Mouse (Mus musculus): ENCODE results near the gene Tbc1d14. TPM values are rescaled to one million over a fixed set of nuclear protein-coding genes. Genes with fewer than 3 reads are reported as not detected.

Gene Tbc1d14
- total and polyA plus RNA-seq, 3 experiments = 8.0 to 15.7 (median 13.1) TPM

GRCm38 (mm10) chr5:36618356-36618755 lies 25.3 kb upstream of the Tbc1d14 start:
- no peak for TF ChIP-seq GATA1 (IDR thresholded peaks at IDR 0.05; ENCODE audit: borderline replicate concordance, low read length)
- no peak for TF ChIP-seq GATA2 (IDR thresholded peaks at IDR 0.05; ENCODE audit: borderline replicate concordance, low read depth, low read length)
- TF ChIP-seq POLR2AphosphoS5 (IDR thresholded peaks at IDR 0.05; ENCODE audit: insufficient replicate concordance, low read depth, low read length) = no peak
- no peak for TF ChIP-seq TAL1 (conservative IDR thresholded peaks at IDR 0.05; ENCODE audit: low read depth, low read length)
- no peak for TF ChIP-seq CTCF (IDR thresholded peaks at IDR 0.05; ENCODE audit: low read depth, low read length)
- H3K4me1 ChIP-seq (ENCODE audit: insufficient read depth, low read depth, low read length) = peaks cover 26% of the 10 kb centered on the region
- no peaks in the 10 kb centered on the region for H3K9me3 ChIP-seq (replicated peaks)
- H3K27me3 ChIP-seq (ENCODE audit: insufficient read depth, low read length) = no peaks in the 10 kb centered on the region
- DNase-seq (ENCODE audit: low spot score) (no peak), ATAC-seq (ENCODE audit: extremely low read depth, insufficient number of reproducible peaks, low FRiP score, poor library complexity, severe bottlenecking) (no peak)
- peaks cover 68% of the 10 kb centered on the region for H3K36me3 ChIP-seq (replicated peaks)
- no peak overlapping the region for H3K4me3 ChIP-seq (ENCODE audit: low read depth, low read length)

GRCm38 (mm10) chr5:36614124-36614523 lies 21.0 kb upstream of the Tbc1d14 start:
- Histone ChIP-seq H3K27me3 (ENCODE audit: insufficient read depth, low read length) (no peaks in the 10 kb centered on the region), H3K9me3 (replicated peaks) (no peaks in the 10 kb centered on the region), H3K4me3 (ENCODE audit: low read depth, low read length) (no peak overlapping the region), H3K36me3 (replicated peaks) (peaks cover 85% of the 10 kb centered on the region), H3K4me1 (ENCODE audit: insufficient read depth, low read depth, low read length) (peaks cover 11% of the 10 kb centered on the region; the same call in 1 of the 2 replicates)
- TF ChIP-seq GATA1 (IDR thresholded peaks at IDR 0.05; ENCODE audit: borderline replicate concordance, low read length) = no peak
- TF ChIP-seq TAL1 (conservative IDR thresholded peaks at IDR 0.05; ENCODE audit: low read depth, low read length) = no peak
- TF ChIP-seq CTCF (IDR thresholded peaks at IDR 0.05; ENCODE audit: low read depth, low read length) = no peak
- TF ChIP-seq GATA2 (IDR thresholded peaks at IDR 0.05; ENCODE audit: borderline replicate concordance, low read depth, low read length) = no peak
- TF ChIP-seq POLR2AphosphoS5 (IDR thresholded peaks at IDR 0.05; ENCODE audit: insufficient replicate concordance, low read depth, low read length) = no peak
- ATAC-seq (ENCODE audit: extremely low read depth, insufficient number of reproducible peaks, low FRiP score, poor library complexity, severe bottlenecking) (no peak), DNase-seq (ENCODE audit: low spot score) (no peak)

GRCm38 (mm10) chr5:36608939-36609499 lies 15.9 kb upstream of the Tbc1d14 start:
- no peak for TF ChIP-seq TAL1 (conservative IDR thresholded peaks at IDR 0.05; ENCODE audit: low read depth, low read length)
- TF ChIP-seq GATA2 (IDR thresholded peaks at IDR 0.05; ENCODE audit: borderline replicate concordance, low read depth, low read length) = no peak
- no peak for TF ChIP-seq POLR2AphosphoS5 (IDR thresholded peaks at IDR 0.05; ENCODE audit: insufficient replicate concordance, low read depth, low read length)
- TF ChIP-seq CTCF (IDR thresholded peaks at IDR 0.05; ENCODE audit: low read depth, low read length) = no peak
- Histone ChIP-seq H3K4me1 (ENCODE audit: insufficient read depth, low read depth, low read length) (peaks cover 11% of the 10 kb centered on the region; the same call in 1 of the 2 replicates), H3K9me3 (replicated peaks) (no peaks in the 10 kb centered on the region), H3K27me3 (ENCODE audit: insufficient read depth, low read length) (no peaks in the 10 kb centered on the region), H3K36me3 (replicated peaks) (peaks cover 86% of the 10 kb centered on the region), H3K4me3 (ENCODE audit: low read depth, low read length) (no peak overlapping the region)
- no peak for DNase-seq (ENCODE audit: low spot score)
- ATAC-seq (ENCODE audit: extremely low read depth, insufficient number of reproducible peaks, low FRiP score, poor library complexity, severe bottlenecking) = no peak

GRCm38 (mm10) chr5:36603031-36603430 lies 10.0 kb upstream of the Tbc1d14 start:
- TF ChIP-seq POLR2AphosphoS5 (IDR thresholded peaks at IDR 0.05; ENCODE audit: insufficient replicate concordance, low read depth, low read length) (no peak), CTCF (IDR thresholded peaks at IDR 0.05; ENCODE audit: low read depth, low read length) (no peak), GATA2 (IDR thresholded peaks at IDR 0.05; ENCODE audit: borderline replicate concordance, low read depth, low read length) (no peak), TAL1 (conservative IDR thresholded peaks at IDR 0.05; ENCODE audit: low read depth, low read length) (no peak), GATA1 (IDR thresholded peaks at IDR 0.05; ENCODE audit: borderline replicate concordance, low read length) (no peak)
- H3K36me3 ChIP-seq (replicated peaks) = peaks cover 94% of the 10 kb centered on the region
- ATAC-seq (ENCODE audit: extremely low read depth, insufficient number of reproducible peaks, low FRiP score, poor library complexity, severe bottlenecking) (peak; percentile 46; the same call in 1 of the 2 replicates), DNase-seq (ENCODE audit: low spot score) (no peak)
- no peak overlapping the region for H3K4me3 ChIP-seq (ENCODE audit: low read depth, low read length)
- peaks cover 11% of the 10 kb centered on the region for H3K4me1 ChIP-seq (ENCODE audit: insufficient read depth, low read depth, low read length)
- H3K27me3 ChIP-seq (ENCODE audit: insufficient read depth, low read length) = no peaks in the 10 kb centered on the region
- H3K9me3 ChIP-seq (replicated peaks) = no peaks in the 10 kb centered on the region

GRCm38 (mm10) chr5:36602028-36602427 lies 9.0 kb upstream of the Tbc1d14 start:
- Histone ChIP-seq H3K36me3 (replicated peaks) (peaks cover 86% of the 10 kb centered on the region), H3K4me1 (ENCODE audit: insufficient read depth, low read depth, low read length) (peaks cover 19% of the 10 kb centered on the region), H3K4me3 (ENCODE audit: low read depth, low read length) (no peak overlapping the region), H3K27me3 (ENCODE audit: insufficient read depth, low read length) (no peaks in the 10 kb centered on the region), H3K9me3 (replicated peaks) (no peaks in the 10 kb centered on the region)
- TF ChIP-seq TAL1 (conservative IDR thresholded peaks at IDR 0.05; ENCODE audit: low read depth, low read length) = no peak
- TF ChIP-seq GATA1 (IDR thresholded peaks at IDR 0.05; ENCODE audit: borderline replicate concordance, low read length) = no peak
- no peak for TF ChIP-seq GATA2 (IDR thresholded peaks at IDR 0.05; ENCODE audit: borderline replicate concordance, low read depth, low read length)
- TF ChIP-seq POLR2AphosphoS5 (IDR thresholded peaks at IDR 0.05; ENCODE audit: insufficient replicate concordance, low read depth, low read length) = no peak
- TF ChIP-seq CTCF (IDR thresholded peaks at IDR 0.05; ENCODE audit: low read depth, low read length) = no peak
- no peak for ATAC-seq (ENCODE audit: extremely low read depth, insufficient number of reproducible peaks, low FRiP score, poor library complexity, severe bottlenecking)
- DNase-seq (ENCODE audit: low spot score) = no peak

- Histone ChIP-seq H3K36me3 (replicated peaks) (peaks cover 81% of the 10 kb centered on the region), H3K4me1 (ENCODE audit: insufficient read depth, low read depth, low read length) (peaks cover 19% of the 10 kb centered on the region), H3K4me3 (ENCODE audit: low read depth, low read length) (no peak overlapping the region), H3K27me3 (ENCODE audit: insufficient read depth, low read length) (0 out of 2 replicates have a peak, but pooled peaks cover 2% of the 10 kb centered on the region), H3K9me3 (replicated peaks) (no peaks in the 10 kb centered on the region)
- ATAC-seq (ENCODE audit: extremely low read depth, insufficient number of reproducible peaks, low FRiP score, poor library complexity, severe bottlenecking) (no peak), DNase-seq (ENCODE audit: low spot score) (no peak)
- TF ChIP-seq POLR2AphosphoS5 (IDR thresholded peaks at IDR 0.05; ENCODE audit: insufficient replicate concordance, low read depth, low read length) (no peak), GATA2 (IDR thresholded peaks at IDR 0.05; ENCODE audit: borderline replicate concordance, low read depth, low read length) (no peak)
Measured at GRCm38 (mm10) chr5:36601492-36601891, 8.4 kb upstream of the Tbc1d14 start.

All from G1E (cell line).